Mouse (Mus musculus) fat pad, adult 2 months (tissue): ENCODE measurements around the gene Ccdc155.

Experiments used
- DNase-seq: peaks from one replicate; pipeline ENCODE4 v3.0.0-alpha.2; 2011; ENCODE audit warnings: low read depth, low spot score; ENCODE audit errors: extremely low read depth

Gene Ccdc155

GRCm38 (mm10) chr7:45228548-45228947 lies 23.9 kb upstream of the Ccdc155 start:
- no peak for DNase-seq

GRCm38 (mm10) chr7:45226421-45226820 lies 21.7 kb upstream of the Ccdc155 start:
- DNase-seq: no peak

- DNase-seq: no peak
These were observed 20.1 kb upstream of the Ccdc155 start for GRCm38 (mm10) chr7:45224826-45225225.

GRCm38 (mm10) chr7:45221680-45222079 lies 17.0 kb upstream of the Ccdc155 start:
- DNase-seq: no peak

GRCm38 (mm10) chr7:45216442-45217183 lies 11.9 kb upstream of the Ccdc155 start:
- no peak for DNase-seq

GRCm38 (mm10) chr7:45215673-45216441 lies 11.2 kb upstream of the Ccdc155 start, which contains the start of gene Tead2:
TSS of gene Tead2 (plus strand) at chr7:45215753.
- DNase-seq: no peak

- DNase-seq: no peak
These were observed 9.0 kb upstream of the Ccdc155 start for GRCm38 (mm10) chr7:45213708-45214107.

- DNase-seq: no peak
These were observed 7.7 kb upstream of the Ccdc155 start for GRCm38 (mm10) chr7:45212356-45212755.

- DNase-seq: no peak
These were observed 7.2 kb upstream of the Ccdc155 start, which contains the start of gene Dkkl1 for GRCm38 (mm10) chr7:45211851-45212251. TSS of gene Dkkl1 (minus strand) at chr7:45212147.

- no peak for DNase-seq
These were observed 6.4 kb upstream of the Ccdc155 start for GRCm38 (mm10) chr7:45211070-45211469.

- no peak for DNase-seq
These were observed 3.6 kb upstream of the Ccdc155 start for GRCm38 (mm10) chr7:45208260-45208659.

GRCm38 (mm10) chr7:45202654-45203053 lies 2.0 kb downstream of the Ccdc155 start:
- no peak for DNase-seq

GRCm38 (mm10) chr7:45198961-45199360 lies 5.7 kb downstream of the Ccdc155 start:
- no peak for DNase-seq

GRCm38 (mm10) chr7:45198435-45198834 lies 6.3 kb downstream of the Ccdc155 start:
- no peak for DNase-seq

- DNase-seq: no peak
These were observed 7.7 kb downstream of the Ccdc155 start for GRCm38 (mm10) chr7:45196994-45197393.

GRCm38 (mm10) chr7:45196176-45196535 lies 8.5 kb downstream of the Ccdc155 start:
- no peak for DNase-seq

GRCm38 (mm10) chr7:45195341-45196175 lies 9.1 kb downstream of the Ccdc155 start:
- DNase-seq: no peak

GRCm38 (mm10) chr7:45193871-45194785 lies 10.6 kb downstream of the Ccdc155 start:
- DNase-seq: no peak

- no peak for DNase-seq
These were observed 11.3 kb downstream of the Ccdc155 start for GRCm38 (mm10) chr7:45193406-45193805.

GRCm38 (mm10) chr7:45192585-45193310 lies 11.9 kb downstream of the Ccdc155 start:
- no peak for DNase-seq
